Mouse (Mus musculus) heart, postnatal 36 days (tissue): ENCODE data around the gene Il1r1. TPM values are rescaled to one million over a fixed set of nuclear protein-coding genes. Genes with fewer than 3 reads are reported as not detected.
A peak's percentile ranks its signal among the peaks of the same experiment; 100 is the strongest.

Experiments used
- DNase-seq, 2 experiments: peaks; one replicate each; pipeline ENCODE4 v3.0.0; 2021 to 2022
- intact Hi-C: fragments of 180-260 bp; cut with DNase I; formaldehyde crosslinking; loops from one replicate; pipeline ENCODE4 v1.15.1; 2025
- total RNA-seq, 2 experiments: library from RNA; stranded (reverse); gene quantifications; 2 replicates each; pipeline ENCODE4 v1.2.3; 2021

Gene Il1r1
- total RNA-seq, 2 experiments from 2014 or later = 5.3 to 6.4 TPM

DNA sequence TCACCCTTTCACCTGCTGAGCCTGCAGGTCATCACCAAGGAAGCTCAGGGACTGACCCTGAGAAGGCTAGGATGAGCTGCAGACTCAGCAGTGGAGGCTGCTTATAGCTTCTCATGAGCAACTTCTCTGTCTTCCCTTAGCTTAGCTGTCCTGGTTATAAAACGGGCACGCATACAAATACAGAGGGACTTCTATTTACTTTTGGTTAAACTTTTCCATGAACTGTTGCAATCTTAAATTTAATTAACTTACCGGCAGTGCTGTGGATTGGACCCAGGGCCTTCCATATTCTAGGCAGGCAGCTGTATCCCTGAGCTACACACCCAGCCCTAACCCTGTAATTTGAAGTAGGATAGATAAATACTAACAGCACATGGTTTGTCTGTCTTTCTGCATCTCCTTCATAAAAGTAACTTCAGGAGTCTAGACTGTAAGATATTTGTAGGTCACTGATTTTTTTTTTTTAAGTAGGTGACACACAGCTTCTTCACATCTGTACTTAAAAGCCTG is 4.9 kb downstream of the Il1r1 start:
- DNase-seq = no peak
- intact Hi-C loops = loop anchor here (5.0 kb wide), 1 partner anchor 147 kb away; no protein-coding TSS in a partner anchor

DNA sequence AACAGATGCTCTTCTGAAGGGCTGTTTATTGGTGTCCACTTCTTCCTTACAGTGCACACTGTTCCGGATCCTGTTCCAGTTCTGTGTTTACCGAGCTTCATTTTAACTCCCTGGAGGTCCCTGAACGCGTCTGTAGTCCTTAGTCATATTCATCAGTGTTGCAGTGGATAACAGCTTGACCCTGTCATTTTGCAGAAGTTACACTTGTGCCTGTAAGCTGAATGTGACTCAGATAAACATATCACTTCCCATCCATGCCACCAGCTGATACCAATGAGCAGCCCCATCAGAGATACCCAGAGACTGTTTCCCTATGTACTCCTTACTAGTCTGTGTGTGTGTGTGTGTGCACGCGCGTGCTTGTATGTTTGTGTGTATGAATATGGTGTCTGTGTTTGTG is 5.5 kb downstream of the Il1r1 start:
- no peak for DNase-seq
- intact Hi-C loops = no loop called here

- intact Hi-C loops = no loop called here
- DNase-seq = no peak
Observed at GRCm38 (mm10) chr1:40231116-40231515, 6.2 kb downstream of the Il1r1 start.

DNA sequence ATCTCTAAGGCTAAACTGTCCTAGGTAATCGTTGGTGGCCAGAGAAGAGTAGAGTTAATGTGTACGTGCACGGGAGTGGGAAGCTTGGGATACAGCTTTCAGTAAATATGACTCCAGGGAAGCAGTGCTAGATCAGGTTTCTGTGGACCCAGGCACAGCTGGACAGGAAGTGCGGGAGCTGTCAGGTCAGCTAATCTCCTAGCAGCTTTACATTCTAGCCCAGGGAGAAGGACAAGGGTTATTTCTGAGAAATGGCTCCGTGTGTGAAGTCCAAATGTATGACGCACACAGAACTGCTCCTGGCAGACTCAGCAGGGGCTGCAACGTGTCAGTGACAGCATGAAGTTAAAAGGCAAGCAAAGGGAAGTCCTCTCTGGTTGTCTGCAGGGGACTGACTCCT is 8.3 kb downstream of the Il1r1 start:
- intact Hi-C loops = no loop called here
- no peak for DNase-seq

GRCm38 (mm10) chr1:40233621-40234020 is 8.7 kb downstream of the Il1r1 start:
- intact Hi-C loops = no loop called here
- DNase-seq = no peak

DNA sequence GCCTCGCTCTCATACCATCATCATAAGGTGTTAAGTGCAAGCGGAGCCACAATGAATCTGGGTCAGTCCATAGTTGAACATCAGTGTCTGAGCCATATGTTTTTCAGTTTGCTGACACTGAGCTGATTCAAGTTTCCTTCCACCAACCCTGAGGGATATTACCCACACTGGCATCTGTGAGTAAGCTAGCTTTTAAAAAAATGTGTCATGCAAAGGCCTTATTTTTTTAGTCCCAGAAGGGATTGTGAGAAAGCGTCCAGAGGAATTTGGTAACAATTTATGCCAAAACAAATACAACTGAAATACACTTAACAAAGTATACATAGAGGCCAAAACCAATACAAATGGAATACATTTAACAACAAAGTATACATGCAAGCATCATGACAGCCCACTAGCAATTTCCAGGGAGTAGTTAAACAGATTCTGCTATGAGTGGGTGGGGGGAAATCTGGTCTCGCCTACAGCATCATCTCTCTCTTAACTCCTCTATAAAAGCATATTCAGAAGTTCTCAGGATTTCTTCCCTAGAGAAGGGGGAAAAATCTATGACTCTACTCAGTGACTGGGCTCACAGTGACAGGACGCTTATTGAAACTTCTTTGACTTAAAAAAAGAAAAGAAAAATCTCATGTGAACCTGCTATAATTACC is 10.8 kb downstream of the Il1r1 start:
- intact Hi-C loops = no loop called here
- no peak for DNase-seq

DNA sequence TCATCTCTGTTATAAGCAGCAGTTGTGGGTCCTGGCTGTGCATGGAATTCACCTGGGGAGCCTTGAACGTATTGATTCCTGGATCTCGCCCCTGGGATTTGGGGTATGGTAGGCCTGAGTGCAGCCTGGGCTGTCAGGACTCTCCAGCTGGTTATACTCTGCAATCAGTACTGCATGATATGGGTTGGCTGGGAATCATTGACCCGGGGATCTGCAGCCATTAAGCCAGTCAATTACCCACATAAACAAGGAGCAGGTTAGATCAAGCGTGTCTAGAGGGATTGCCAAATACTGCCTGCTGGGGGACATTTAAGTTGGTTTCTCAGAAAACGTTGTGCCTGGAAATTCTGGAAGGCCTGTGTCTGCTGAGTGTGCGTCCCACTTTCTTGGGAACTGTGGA is 11.8 kb downstream of the Il1r1 start:
- intact Hi-C loops = no loop called here
- no peak for DNase-seq

GRCm38 (mm10) chr1:40237094-40237493 is 12.2 kb downstream of the Il1r1 start:
- intact Hi-C loops = no loop called here
- no peak for DNase-seq

GRCm38 (mm10) chr1:40240353-40241092 is 15.6 kb downstream of the Il1r1 start:
- intact Hi-C loops = no loop called here
- DNase-seq = no peak

DNA sequence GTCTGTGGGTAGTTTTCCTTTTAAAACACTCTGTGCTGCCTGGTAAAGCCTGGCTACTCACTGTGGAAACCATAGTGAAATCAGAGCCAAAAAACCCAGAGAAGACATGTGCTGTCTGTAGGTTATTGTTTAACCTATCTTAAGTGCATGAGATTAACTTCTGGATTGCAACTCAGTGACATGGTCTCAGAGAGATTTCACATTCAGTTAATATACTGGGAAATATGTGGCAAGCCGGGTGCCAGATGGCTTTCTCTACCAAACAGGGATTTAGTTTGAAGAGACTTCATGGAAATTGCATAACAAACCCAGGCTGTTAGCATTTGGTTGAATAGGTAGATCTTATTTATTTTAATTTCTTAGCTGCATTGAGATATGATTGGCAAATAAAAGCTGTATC is 17.8 kb downstream of the Il1r1 start:
- no peak for DNase-seq
- intact Hi-C loops = no loop called here

DNA sequence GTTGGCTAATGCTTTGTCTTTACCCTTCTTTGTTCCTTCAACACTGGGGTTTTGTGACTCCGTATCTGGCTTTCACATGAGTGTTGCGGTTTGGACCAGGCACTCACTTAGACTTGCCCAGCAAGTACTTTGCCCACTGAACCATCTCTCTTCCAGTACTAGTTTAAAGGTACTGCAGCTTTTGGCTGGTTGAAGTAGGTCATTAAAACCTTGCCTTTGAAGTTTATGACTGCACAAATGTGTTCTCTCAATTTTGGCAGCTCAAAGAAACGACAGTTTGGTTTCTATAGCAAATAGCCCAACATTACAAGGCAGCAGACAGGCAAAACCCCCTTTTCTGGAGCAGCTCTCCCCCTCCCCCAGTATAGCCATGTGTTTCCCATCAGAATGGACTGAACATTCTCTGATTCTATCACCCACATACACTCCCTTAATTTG is 18.7 kb downstream of the Il1r1 start:
- no peak for DNase-seq
- intact Hi-C loops = no loop called here

- intact Hi-C loops = no loop called here
- DNase-seq = no peak
Observed at GRCm38 (mm10) chr1:40250425-40250824, 25.5 kb downstream of the Il1r1 start.

DNA sequence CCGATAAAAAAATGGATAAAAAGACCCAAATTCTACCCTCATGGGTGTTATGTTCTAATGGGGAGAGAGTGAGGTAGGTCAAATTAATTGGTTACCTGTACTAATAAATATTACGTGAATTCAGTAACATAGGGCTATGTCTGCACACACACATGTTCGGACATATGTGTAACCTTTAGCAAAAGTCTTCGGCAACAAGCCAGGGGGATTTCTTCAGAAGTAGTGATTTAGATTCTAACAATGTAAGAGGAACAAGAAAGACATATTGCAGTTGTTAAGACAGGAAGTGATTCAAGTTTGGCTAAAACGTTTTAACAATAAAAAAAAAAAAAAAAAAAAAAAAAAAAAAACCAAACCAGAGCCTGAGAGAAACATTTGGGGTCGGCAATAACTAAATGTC is 27.6 kb downstream of the Il1r1 start:
- intact Hi-C loops = no loop called here
- DNase-seq = no peak

DNA sequence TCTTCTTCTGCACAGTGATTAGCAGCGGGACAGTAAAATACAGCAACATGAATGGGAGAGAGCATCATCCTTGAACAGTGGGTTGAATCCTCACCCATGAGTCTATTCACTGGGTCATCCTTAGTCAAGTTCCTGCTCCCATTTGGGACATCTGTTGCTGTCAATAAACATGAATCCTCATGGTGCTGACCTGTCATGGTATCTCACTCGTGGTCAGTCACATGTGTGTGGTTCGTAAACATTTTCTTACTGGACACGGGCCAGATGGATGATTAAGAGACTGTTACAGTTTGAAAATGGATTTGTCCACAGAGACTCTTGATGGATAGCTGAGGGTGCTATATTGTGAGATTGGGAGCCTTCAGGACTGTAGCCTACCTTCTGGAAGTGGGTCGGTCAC is 29.1 kb downstream of the Il1r1 start:
- DNase-seq = no peak
- intact Hi-C loops = no loop called here

DNA sequence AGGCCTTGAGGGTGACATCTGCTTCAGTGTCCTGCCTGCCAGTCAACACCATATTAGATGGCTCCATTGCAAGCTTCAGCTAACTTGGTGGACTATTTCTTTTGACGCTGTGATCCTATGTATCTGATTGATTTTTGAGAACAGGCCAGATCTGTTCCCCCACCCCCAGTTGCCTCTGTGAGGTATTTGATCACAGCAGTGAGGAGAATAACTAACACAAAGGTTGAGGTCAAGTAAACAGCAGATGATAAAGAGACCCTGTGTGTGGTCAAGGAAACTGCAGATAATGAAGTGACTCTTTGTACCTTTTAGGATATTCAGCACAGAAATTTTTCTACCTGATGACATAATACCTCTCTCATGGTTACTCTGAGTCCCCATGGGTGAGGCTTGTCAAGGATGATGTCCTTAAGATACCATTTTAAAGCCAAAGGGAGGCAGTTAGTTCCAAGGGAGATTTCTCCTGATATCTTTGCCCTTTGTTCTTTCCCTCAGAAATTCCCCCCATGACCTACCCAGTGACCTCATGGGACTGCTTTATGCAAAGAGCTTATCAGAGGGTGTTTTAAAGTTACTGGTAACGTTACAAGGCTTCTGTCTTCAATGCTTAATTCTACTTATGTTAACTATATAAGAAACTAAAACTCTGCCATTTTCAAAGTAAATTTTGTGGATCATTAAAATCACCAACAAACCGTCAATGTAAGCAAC is 29.6 kb downstream of the Il1r1 start:
- intact Hi-C loops = no loop called here
- no peak for DNase-seq

- intact Hi-C loops = no loop called here
- no peak for DNase-seq
Observed at GRCm38 (mm10) chr1:40262441-40263121, 37.7 kb downstream of the Il1r1 start.

DNA sequence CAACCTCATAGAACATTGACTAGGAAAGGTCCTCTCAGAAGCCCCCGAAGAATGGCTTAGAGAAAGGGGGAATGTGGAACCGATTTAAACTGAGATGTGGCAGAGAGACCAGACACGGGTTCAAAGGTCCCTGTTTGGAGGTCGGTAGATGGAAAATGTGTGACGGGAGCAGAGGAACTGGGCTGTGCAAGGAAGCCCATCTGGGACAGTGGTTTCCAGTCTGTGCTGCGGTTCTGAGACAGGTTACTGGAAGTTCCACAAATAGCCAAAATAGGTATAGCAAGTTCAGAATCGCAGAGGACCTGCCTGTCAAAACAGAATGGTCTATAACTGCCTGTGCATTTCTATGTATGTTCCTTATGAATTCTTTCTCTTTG is 38.2 kb downstream of the Il1r1 start:
- intact Hi-C loops = no loop called here
- no peak for DNase-seq

DNA sequence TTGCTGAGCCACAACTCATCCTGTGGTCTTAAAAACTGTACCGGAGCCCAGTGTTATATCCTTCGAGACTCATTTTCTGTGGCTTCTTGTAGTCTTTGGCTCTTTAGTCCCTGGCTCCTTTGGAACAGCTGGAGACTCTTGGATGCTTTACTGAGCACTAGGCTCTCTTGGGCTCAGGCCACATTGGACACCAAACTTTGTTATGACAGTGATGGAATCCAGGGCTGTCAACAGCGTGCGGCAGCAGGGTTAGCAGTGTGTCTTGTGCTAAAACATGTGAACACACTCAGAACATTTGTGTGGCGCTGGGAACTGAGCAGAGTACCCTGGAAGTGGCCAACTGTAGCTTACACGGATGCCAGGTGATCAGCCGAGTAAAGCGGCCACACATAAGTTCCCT is 38.8 kb downstream of the Il1r1 start:
- intact Hi-C loops = no loop called here

GRCm38 (mm10) chr1:40265301-40265835 is 40.5 kb downstream of the Il1r1 start:
- intact Hi-C loops = no loop called here
- no peak for DNase-seq

More for the DNA sequence above, 38.8 kb downstream of the Il1r1 start:
- DNase-seq = peak; percentile 61

- intact Hi-C loops = loop anchor here (2.0 kb wide), 2 partner anchors 42 to 150 kb away; partner anchors contain the start of gene Il1r1
- peak; percentile 90 to 91 for DNase-seq
Observed at GRCm38 (mm10) chr1:40266431-40267260, 41.8 kb downstream of the Il1r1 start.
